21 mouse cellular contexts compared by ENCODE assay signal in genomic region chr14:51789196-51789595, GRCm38 (mm10). TPM values are rescaled to one million over a fixed set of nuclear protein-coding genes. Genes with fewer than 3 reads are reported as not detected.
DNase-seq lines count a peak whose midpoint lies in the region; ATAC-seq and TF ChIP-seq lines count a peak whose summit lies in the region.
"Had no signal": no experiment of that assay in that cellular context is flagged by ENCODE, and none has a peak within 500 bp of the region (broad histone marks: within the 10 kb centered on the region; RNA-seq: fewer than 3 reads in every experiment).

No protein-coding gene starts in this region.

- no peak overlapping the region for H3K27ac ChIP-seq in liver, embryonic 14.5 days
- no peak overlapping the region for H3K27ac ChIP-seq in CH12.LX (ENCODE audit: insufficient read depth, low read depth)
- H3K27ac ChIP-seq: embryonic facial prominence, embryonic 15.5 days; forebrain, embryonic 12.5 days; hindbrain, embryonic 12.5 days had no signal

- WGBS in liver, embryonic 14.5 days (ENCODE audit: insufficient replicate concordance), result 47% methylated on average over 2 of the region's 2 CpGs

- dilution Hi-C loops in CH12.LX (cut with MboI; ENCODE audit: extremely low pct_ligation_motif_present, extremely low pct_unique_long_range_greater_than_20kb, low sequenced_read_pairs), result no loop called here

- no peak overlapping the region for H3K9ac ChIP-seq in liver, embryonic 14.5 days (replicated peaks)
- H3K9ac ChIP-seq in CH12.LX (ENCODE audit: insufficient read depth, low read depth), result no peak overlapping the region
- H3K9ac ChIP-seq: embryonic facial prominence, embryonic 15.5 days; forebrain, embryonic 12.5 days; hindbrain, embryonic 12.5 days had no signal

- no peaks in the 10 kb centered on the region for H3K27me3 ChIP-seq in liver, embryonic 14.5 days (ENCODE audit: control insufficient read depth, insufficient read depth, low read length)
- H3K27me3 ChIP-seq in CH12.LX (replicated peaks), result no peaks in the 10 kb centered on the region
- H3K27me3 ChIP-seq: embryonic facial prominence, embryonic 15.5 days; forebrain, embryonic 12.5 days; hindbrain, embryonic 12.5 days had no signal

- in situ Hi-C loops in CH12.LX (cut with MboI; ENCODE audit: low pct_ligation_motif_present, low pct_unique_long_range_greater_than_20kb, low sequenced_read_pairs), result no loop called here

- H3K4me1 ChIP-seq in liver, embryonic 14.5 days (replicated peaks; ENCODE audit: control insufficient read depth in 2 of 2, insufficient read depth in 2 of 2, low read length in 1 of 2), result no peaks in the 10 kb centered on the region
- peaks cover 0 to 6% of the 10 kb centered on the region in 2 experiments; a peak in 2 of 4 replicates for H3K4me1 ChIP-seq in CH12.LX (ENCODE audit: control insufficient read depth in 1 of 2, insufficient read depth in 2 of 2)
- H3K4me1 ChIP-seq: embryonic facial prominence, embryonic 15.5 days; hindbrain, embryonic 12.5 days had no signal

- no peaks in the 10 kb centered on the region for H3K79me2 ChIP-seq in CH12.LX (replicated peaks; ENCODE audit: control insufficient read depth, extremely low read depth, insufficient read depth, poor library complexity, severe bottlenecking)

- no peak overlapping the region for H3K4me2 ChIP-seq in liver, embryonic 14.5 days (ENCODE audit: low read depth)
- H3K4me2 ChIP-seq in CH12.LX (ENCODE audit: insufficient read depth, low read depth, poor library complexity, severe bottlenecking), result no peak overlapping the region
- H3K4me2 ChIP-seq: embryonic facial prominence, embryonic 15.5 days; forebrain, embryonic 12.5 days; hindbrain, embryonic 12.5 days; liver, embryonic 11.5 days had no signal

- ATAC-seq in liver, embryonic 14.5 days (ENCODE audit: insufficient read depth), result no peak
- 0 out of 2 replicates have a peak, but pooled peaks have one; percentile 44 for ATAC-seq in megakaryocyte-erythroid progenitor cell, adult 5-6 weeks (replicated peaks; ENCODE audit: low FRiP score, low TSS enrichment, poor library complexity, severe bottlenecking)

- H3K36me3 ChIP-seq in liver, embryonic 14.5 days (replicated peaks; ENCODE audit: control insufficient read depth, insufficient read depth, low read depth), result no peaks in the 10 kb centered on the region
- H3K36me3 ChIP-seq in CH12.LX (replicated peaks in 1 of 2; ENCODE audit: control insufficient read depth in 1 of 2, insufficient read depth in 1 of 2, low read length in 1 of 2), result no peaks in the 10 kb centered on the region
- H3K36me3 ChIP-seq: embryonic facial prominence, embryonic 15.5 days; forebrain, embryonic 12.5 days; hindbrain, embryonic 12.5 days had no signal

- H3K9me3 ChIP-seq in liver, embryonic 14.5 days (ENCODE audit: control insufficient read depth, low read length), result no peaks in the 10 kb centered on the region
- H3K9me3 ChIP-seq in CH12.LX (replicated peaks; ENCODE audit: low read length), result no peaks in the 10 kb centered on the region
- H3K9me3 ChIP-seq: embryonic facial prominence, embryonic 15.5 days; forebrain, embryonic 12.5 days; hindbrain, embryonic 12.5 days had no signal

- peak; percentile 45 for TF ChIP-seq RAD21 in CH12.LX (IDR thresholded peaks at IDR 0.05; ENCODE audit: low read depth, low read length)

- no peak overlapping the region for H3K4me3 ChIP-seq in liver, embryonic 14.5 days (ENCODE audit: insufficient read depth in 1 of 2, low read depth in 2 of 2, low read length in 2 of 2)
- H3K4me3 ChIP-seq in CH12.LX (replicated peaks in 1 of 3; ENCODE audit: low read depth in 2 of 3, low read length in 2 of 3, poor library complexity in 1 of 3), result no peak overlapping the region
- H3K4me3 ChIP-seq: embryonic facial prominence, embryonic 15.5 days; forebrain, embryonic 12.5 days; hindbrain, embryonic 12.5 days had no signal

- no peak for TF ChIP-seq EP300 in liver, embryonic 14.5 days (IDR thresholded peaks at IDR 0.05; ENCODE audit: low read depth)
- TF ChIP-seq EP300 in CH12.LX (IDR thresholded peaks at IDR 0.05; ENCODE audit: low read length), result no peak

- DNase-seq in liver, embryonic 14.5 days (ENCODE audit: low read depth in 3 of 3, low spot score in 3 of 3), result no peak
- DNase-seq in liver, result no peak
- DNase-seq in CH12.LX (ENCODE audit: extremely low read depth), result peak; percentile 21
- DNase-seq in NIH3T3 (ENCODE audit: low read depth), result peak; percentile 15
- DNase-seq in urinary bladder, postnatal 25 days (ENCODE audit: low spot score), result no peak
- no peak for DNase-seq in adrenal gland, postnatal 14 days
- DNase-seq: cerebellum, adult 11 months; kidney, adult 11 months; kidney, postnatal 36 days; layer of hippocampus, postnatal 36 days; midbrain, embryonic 14.5 days; thymus, adult 2 months had no signal

- no peak for TF ChIP-seq POLR2A in CH12.LX (IDR thresholded peaks at IDR 0.05; ENCODE audit: low read depth, low read length)

- TF ChIP-seq CTCF in liver, embryonic 14.5 days (IDR thresholded peaks at IDR 0.05; ENCODE audit: low read depth), result peak; percentile 3; the same call in 1 of the 2 replicates
- TF ChIP-seq CTCF in CH12.LX (conservative IDR thresholded peaks at IDR 0.05 in 1 of 2, IDR thresholded peaks at IDR 0.05 in 1 of 2; ENCODE audit: low read depth in 2 of 2, low read length in 2 of 2), result peak; percentile 32 to 68

TF ChIP-seq in CH12.LX, 34 proteins besides CTCF, POLR2A, EP300 and RAD21:
- peak; percentile 44 for TF ChIP-seq SMC3 (IDR thresholded peaks at IDR 0.05; ENCODE audit: low read depth, low read length)
- TF ChIP-seq TBP (conservative IDR thresholded peaks at IDR 0.05; ENCODE audit: low read depth, low read length), result no peak
- no peak for TF ChIP-seq MAFK (IDR thresholded peaks at IDR 0.05; ENCODE audit: insufficient replicate concordance, low read length)
- TF ChIP-seq NELFE (IDR thresholded peaks at IDR 0.05; ENCODE audit: low read depth, low read length), result 0 out of 2 replicates have a peak, but pooled peaks have one; percentile 17

RNA-seq across cellular contexts. Expression of gene AY358078, which starts 10.7 kb away (rescaled TPM):
- not detected in 2 replicates for polyA plus RNA-seq in liver, embryonic 14.5 days (2012; rRNA removed)
- polyA plus RNA-seq in liver, embryonic 14.5 days (2014; fragmentation: Nextera tagmentation; extraction: Ambion mirVana), result not detected in 2 replicates
- not detected in 2 replicates for total RNA-seq in CH12.LX (2012; rRNA removed)
- total RNA-seq in CH12.LX (2014; rRNA removed), result 0.26 TPM in 1 of 2 replicates, not detected in the other
- polyA plus RNA-seq in CH12.LX (2012; ENCODE audit: insufficient read length, low read depth), result not detected in 2 replicates
- not detected in 2 replicates for total RNA-seq in megakaryocyte-erythroid progenitor cell, adult 5-6 weeks (2014; fragmentation: Nextera tagmentation)
- not detected in 2 replicates for total RNA-seq in megakaryocyte-erythroid progenitor cell, adult 5-6 weeks (2017)
- total RNA-seq in adrenal gland, postnatal 14 days (2021), result not detected in 2 replicates
- total RNA-seq: granulocyte monocyte progenitor cell, adult 5-6 weeks; layer of hippocampus, postnatal 36 days; left cerebral cortex, postnatal 36 days had no signal
- polyA plus RNA-seq: cortical plate, adult 2 months; embryonic facial prominence, embryonic 15.5 days; forebrain, embryonic 12.5 days; heart, postnatal 0 days; hindbrain, embryonic 12.5 days; liver, embryonic 11.5 days; midbrain, embryonic 14.5 days; thymus, adult 2 months had no signal

RNA-seq across cellular contexts. Expression of gene Ang4, which starts 15.8 kb away (rescaled TPM):
- polyA plus RNA-seq in liver, embryonic 14.5 days (2012; rRNA removed), result not detected in 2 replicates
- not detected in 2 replicates for polyA plus RNA-seq in liver, embryonic 14.5 days (2014; fragmentation: Nextera tagmentation; extraction: Ambion mirVana)
- not detected in 2 replicates for total RNA-seq in CH12.LX (2012; rRNA removed)
- total RNA-seq in CH12.LX (2014; rRNA removed), result not detected in 2 replicates
- not detected in 2 replicates for polyA plus RNA-seq in CH12.LX (2012; ENCODE audit: insufficient read length, low read depth)
- not detected in 2 replicates for total RNA-seq in megakaryocyte-erythroid progenitor cell, adult 5-6 weeks (2014; fragmentation: Nextera tagmentation)
- total RNA-seq in megakaryocyte-erythroid progenitor cell, adult 5-6 weeks (2017), result not detected in 2 replicates
- total RNA-seq in adrenal gland, postnatal 14 days (2021), result not detected in 2 replicates
- total RNA-seq: granulocyte monocyte progenitor cell, adult 5-6 weeks; layer of hippocampus, postnatal 36 days; left cerebral cortex, postnatal 36 days had no signal
- polyA plus RNA-seq: cortical plate, adult 2 months; embryonic facial prominence, embryonic 15.5 days; forebrain, embryonic 12.5 days; heart, postnatal 0 days; hindbrain, embryonic 12.5 days; liver, embryonic 11.5 days; midbrain, embryonic 14.5 days had no signal

Comparison
In these comparisons a context has a peak if more than half of its experiments do, and no peak if none do; other contexts are left out.
1. DNase-seq: peak in CH12.LX (single experiment) and NIH3T3 (single experiment); none in liver, embryonic 14.5 days (0 of 3), liver (single experiment), urinary bladder, postnatal 25 days (single experiment) and adrenal gland, postnatal 14 days (single experiment).